Mouse (Mus musculus): ENCODE data around the gene Map3k3. TPM values are rescaled to one million over a fixed set of nuclear protein-coding genes. Genes with fewer than 3 reads are reported as not detected.
"Not testable (repeated sequence)": the region's sequence is repeated elsewhere in the genome, so short reads cannot be mapped to it uniquely, and the experiment has no call there.

The Map3k3 gene
- total and polyA plus RNA-seq, 2 experiments from 2014 or later = 8.5 to 32.9 TPM

DNA sequence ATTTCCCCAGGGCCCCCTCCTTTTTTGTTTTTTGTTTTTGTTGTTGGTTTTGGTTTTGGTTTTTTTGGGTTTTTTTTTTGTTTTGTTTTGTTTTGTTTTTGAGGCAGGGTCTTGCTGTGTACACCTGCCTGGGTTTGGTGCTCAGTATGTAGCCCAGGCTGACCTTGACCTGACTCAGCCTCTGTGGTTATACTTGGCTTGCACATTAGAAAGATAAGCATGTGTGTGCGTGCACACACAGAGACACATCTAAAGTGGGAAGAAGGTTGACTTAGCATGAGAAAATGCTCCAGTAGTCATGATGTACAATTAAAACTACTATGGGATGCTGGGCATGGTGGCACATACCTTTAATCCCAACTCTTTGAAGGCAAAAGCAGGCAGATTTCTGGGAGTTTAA is 23.9 kb upstream of the Map3k3 start:
- no peak for TF ChIP-seq CTCF (IDR thresholded peaks at IDR 0.05; ENCODE audit: low read depth)
- Histone ChIP-seq H3K9me3 (ENCODE audit: low read length) (no peaks in the 10 kb centered on the region), H3K4me1 (ENCODE audit: insufficient read depth) (no peaks in the 10 kb centered on the region), H3K9ac (no peak overlapping the region), H3K36me3 (ENCODE audit: insufficient read depth) (peaks cover 44% of the 10 kb centered on the region), H3K27me3 (ENCODE audit: insufficient read depth, low read length) (no peaks in the 10 kb centered on the region), H3K4me2 (ENCODE audit: low read depth) (no peak overlapping the region), H3K4me3 (ENCODE audit: low read depth, low read length) (no peak overlapping the region), H3K27ac (ENCODE audit: low read depth, low read length) (no peak overlapping the region)
- DNase-seq = no peak
- WGBS = 85% methylated on average over 1 of the region's 1 CpGs
- no peak for ATAC-seq

DNA sequence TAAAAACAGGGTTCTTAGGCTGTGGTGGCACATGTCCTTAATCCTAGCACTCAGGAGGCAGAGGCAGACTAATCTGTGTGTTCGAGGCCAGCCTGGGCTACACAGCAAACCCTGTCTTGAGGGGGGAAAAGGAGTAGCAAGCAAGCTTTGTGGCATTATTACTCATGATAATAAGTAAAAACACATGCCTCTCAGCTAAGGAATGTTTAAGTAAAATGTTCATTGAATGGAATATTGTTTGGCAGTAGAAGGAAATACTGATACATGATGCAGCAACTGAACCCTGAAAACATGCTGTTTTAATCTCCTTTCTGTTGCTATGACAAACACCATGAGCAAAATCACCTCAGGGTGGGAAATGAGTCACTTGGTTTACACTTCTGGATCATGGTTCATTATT is 23.1 kb upstream of the Map3k3 start:
- 94% methylated on average over 1 of the region's 1 CpGs for WGBS
- Histone ChIP-seq H3K27ac (ENCODE audit: low read depth, low read length) (no peak overlapping the region), H3K27me3 (ENCODE audit: insufficient read depth, low read length) (no peaks in the 10 kb centered on the region), H3K9me3 (ENCODE audit: low read length) (no peaks in the 10 kb centered on the region), H3K4me1 (ENCODE audit: insufficient read depth) (no peaks in the 10 kb centered on the region), H3K9ac (no peak overlapping the region), H3K4me2 (ENCODE audit: low read depth) (no peak overlapping the region), H3K36me3 (ENCODE audit: insufficient read depth) (peaks cover 37% of the 10 kb centered on the region), H3K4me3 (ENCODE audit: low read depth, low read length) (no peak overlapping the region)
- ATAC-seq = no peak
- TF ChIP-seq CTCF (IDR thresholded peaks at IDR 0.05; ENCODE audit: low read depth) = no peak
- DNase-seq = no peak

DNA sequence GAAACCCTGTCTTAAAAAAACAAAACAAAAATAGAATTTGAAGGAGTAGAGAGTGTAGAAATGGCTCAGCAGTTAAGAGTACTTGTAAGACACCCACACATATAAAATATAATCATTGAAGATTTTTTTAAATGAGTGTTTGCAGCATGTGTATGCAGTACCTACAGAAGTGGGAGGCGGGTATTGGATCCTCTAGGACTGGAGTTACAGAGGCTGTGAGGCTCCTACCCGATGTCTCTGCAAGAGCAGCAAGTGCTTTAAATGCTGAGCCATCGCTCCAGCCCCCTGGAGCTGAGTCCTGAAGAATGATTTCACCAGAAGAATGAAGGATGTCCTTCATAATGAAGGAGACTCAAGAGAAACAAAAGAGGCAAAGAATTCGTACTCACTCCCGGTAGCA is 20.7 kb upstream of the Map3k3 start:
- Histone ChIP-seq H3K36me3 (ENCODE audit: insufficient read depth) (peaks cover 14% of the 10 kb centered on the region), H3K27me3 (ENCODE audit: insufficient read depth, low read length) (no peaks in the 10 kb centered on the region), H3K9ac (no peak overlapping the region), H3K4me1 (ENCODE audit: insufficient read depth) (no peaks in the 10 kb centered on the region), H3K4me3 (ENCODE audit: low read depth, low read length) (no peak overlapping the region), H3K4me2 (ENCODE audit: low read depth) (no peak overlapping the region), H3K9me3 (ENCODE audit: low read length) (no peaks in the 10 kb centered on the region), H3K27ac (ENCODE audit: low read depth, low read length) (no peak overlapping the region)
- TF ChIP-seq CTCF (IDR thresholded peaks at IDR 0.05; ENCODE audit: low read depth) = no peak
- DNase-seq = no peak
- no peak for ATAC-seq
- WGBS = 80% methylated on average over 5 of the region's 5 CpGs

DNA sequence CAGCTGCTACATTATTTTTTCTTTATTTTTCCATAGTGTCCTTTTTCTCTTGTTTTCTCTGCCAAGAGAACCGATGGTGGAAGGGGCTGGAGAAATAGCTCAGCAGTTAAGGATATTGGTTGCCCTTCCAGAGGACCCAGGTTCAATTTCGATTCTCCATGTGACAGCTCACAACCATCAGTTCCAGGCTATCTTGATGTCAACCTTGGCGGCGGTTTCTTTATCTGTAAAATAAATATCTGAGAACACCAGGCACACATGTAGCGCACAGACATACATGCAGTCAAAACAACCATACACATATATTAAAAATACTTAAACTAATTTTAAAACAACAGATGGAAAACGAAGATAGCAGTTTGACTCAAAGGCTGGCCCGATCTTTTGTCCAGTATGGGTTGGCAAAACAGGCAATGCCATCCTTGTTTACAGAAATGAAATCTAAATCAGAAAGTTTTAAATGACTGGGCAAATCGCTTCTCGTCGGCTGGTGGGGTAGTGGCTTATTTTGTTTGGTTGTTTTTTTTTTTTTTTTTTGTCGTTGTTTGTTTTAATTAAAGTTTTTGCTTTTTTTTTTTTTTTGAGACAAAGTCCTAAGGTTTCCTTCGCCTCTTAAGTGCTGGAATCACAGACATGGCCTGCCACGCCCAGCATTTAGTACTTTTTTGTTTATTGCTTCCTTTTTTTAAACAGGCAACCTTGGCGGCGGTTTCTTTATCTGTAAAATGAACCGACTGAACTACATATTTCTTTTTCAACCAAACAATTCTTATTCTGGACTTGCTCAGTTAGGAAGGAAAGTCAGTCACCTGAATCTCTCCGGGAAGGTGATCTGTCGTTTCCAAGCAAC is 19.1 kb upstream of the Map3k3 start:
- H3K27ac ChIP-seq (ENCODE audit: low read depth, low read length) = peak overlapping the region; percentile 76
- no peak for TF ChIP-seq CTCF (IDR thresholded peaks at IDR 0.05; ENCODE audit: low read depth)

DNA sequence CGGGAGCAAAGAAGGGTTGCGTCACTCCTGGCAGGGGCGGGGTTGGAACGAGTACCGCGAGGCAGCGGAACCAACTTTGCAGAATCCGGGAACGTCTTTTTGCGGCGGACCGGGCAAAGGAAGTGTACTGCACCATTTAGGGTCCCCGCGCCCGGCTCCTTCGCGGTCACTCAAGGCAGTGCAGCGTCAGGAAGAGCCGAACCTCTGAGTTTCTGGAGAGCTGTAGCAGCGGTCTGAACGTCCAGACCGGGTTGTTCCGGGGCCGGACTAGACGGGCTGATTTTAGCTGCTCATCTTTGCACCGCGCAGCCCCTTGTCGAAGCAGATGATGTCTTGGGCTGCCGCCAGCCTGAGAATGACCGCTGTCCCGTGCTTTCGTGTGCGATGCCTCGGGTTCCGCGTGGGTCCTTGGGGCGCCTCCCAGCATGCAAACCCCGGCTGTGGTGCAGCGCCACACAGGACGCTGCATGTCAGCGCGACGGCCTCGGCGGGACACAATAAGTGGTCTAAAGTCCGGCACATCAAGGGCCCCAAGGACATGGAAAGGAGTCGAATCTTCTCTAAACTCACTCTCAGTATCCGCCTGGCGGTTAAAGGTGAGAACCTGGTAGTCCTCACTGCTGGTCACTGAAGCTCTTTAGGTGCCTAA is 18.4 kb upstream of the Map3k3 start, which contains the start of gene Taco1:
Gene Taco1, plus strand, starts transcription at position 139 of the 649 bp plus-strand sequence.
- H3K4me3 ChIP-seq (ENCODE audit: low read depth, low read length) = peak within 1 kb of the TSS; percentile 60
- no peaks in the 10 kb centered on the region for H3K9me3 ChIP-seq (ENCODE audit: low read length)
- DNase-seq (peak; percentile 97), ATAC-seq (peak; percentile 99)
- peak; percentile 65 for TF ChIP-seq CTCF (IDR thresholded peaks at IDR 0.05; ENCODE audit: low read depth)
- H3K36me3 ChIP-seq (ENCODE audit: insufficient read depth) = 0 out of 2 replicates have a peak, but pooled peaks cover 2% of the 10 kb centered on the region
- H3K4me1 ChIP-seq (ENCODE audit: insufficient read depth) = no peaks in the 10 kb centered on the region
- H3K4me2 ChIP-seq (ENCODE audit: low read depth) = peak within 1 kb of the TSS; percentile 94
- WGBS = under 1% methylated on average over 49 of the region's 49 CpGs
- peak within 1 kb of the TSS; percentile 77 for H3K9ac ChIP-seq
- H3K27ac ChIP-seq (ENCODE audit: low read depth, low read length) = peak within 1 kb of the TSS; percentile 76
- H3K27me3 ChIP-seq (ENCODE audit: insufficient read depth, low read length) = no peaks in the 10 kb centered on the region

More for the DNA sequence above, 19.1 kb upstream of the Map3k3 start:
- 0 out of 2 replicates have a peak, but pooled peaks cover 2% of the 10 kb centered on the region for H3K36me3 ChIP-seq (ENCODE audit: insufficient read depth)
- no peaks in the 10 kb centered on the region for H3K27me3 ChIP-seq (ENCODE audit: insufficient read depth, low read length)
- no peak for DNase-seq
- H3K9me3 ChIP-seq (ENCODE audit: low read length) = no peaks in the 10 kb centered on the region
- no peaks in the 10 kb centered on the region for H3K4me1 ChIP-seq (ENCODE audit: insufficient read depth)
- no peak for ATAC-seq
- peak overlapping the region; percentile 60 for H3K4me3 ChIP-seq (ENCODE audit: low read depth, low read length)
- 44% methylated on average over 18 of the region's 18 CpGs for WGBS
- H3K9ac ChIP-seq = peak overlapping the region; percentile 77
- H3K4me2 ChIP-seq (ENCODE audit: low read depth) = peak overlapping the region; percentile 94

DNA sequence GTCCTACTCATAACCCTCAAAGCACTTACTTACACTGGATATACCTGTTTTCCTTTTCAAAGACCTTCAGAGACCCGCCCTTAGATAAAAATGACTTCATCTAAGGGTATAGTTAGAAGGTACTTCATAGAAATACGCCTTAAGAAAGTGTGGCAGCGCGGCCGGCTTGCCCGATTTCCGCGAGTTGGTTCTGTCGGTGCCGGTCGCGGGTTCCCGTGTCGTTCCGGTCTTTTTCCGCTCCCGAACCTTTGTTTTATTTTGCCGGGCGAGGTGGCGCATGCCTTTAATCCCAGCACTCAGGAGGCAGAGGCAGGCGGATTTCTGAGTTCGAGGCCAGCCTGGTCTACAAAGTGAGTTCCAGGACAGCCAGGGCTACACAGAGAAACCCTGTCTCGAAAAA is 17.8 kb upstream of the Map3k3 start:
- DNase-seq = peak; percentile 41
- peak overlapping the region; percentile 76; the same call in 1 of the 2 replicates for H3K27ac ChIP-seq (ENCODE audit: low read depth, low read length)
- H3K4me3 ChIP-seq (ENCODE audit: low read depth, low read length) = peak overlapping the region; percentile 60
- not testable (repeated sequence) for ATAC-seq; H3K36me3 ChIP-seq (ENCODE audit: insufficient read depth); H3K4me1 ChIP-seq (ENCODE audit: insufficient read depth); H3K9me3 ChIP-seq (ENCODE audit: low read length); H3K27me3 ChIP-seq (ENCODE audit: insufficient read depth, low read length)
- peak overlapping the region; percentile 77 for H3K9ac ChIP-seq
- H3K4me2 ChIP-seq (ENCODE audit: low read depth) = peak overlapping the region; percentile 94
- 16% methylated on average over 23 of the region's 23 CpGs for WGBS

DNA sequence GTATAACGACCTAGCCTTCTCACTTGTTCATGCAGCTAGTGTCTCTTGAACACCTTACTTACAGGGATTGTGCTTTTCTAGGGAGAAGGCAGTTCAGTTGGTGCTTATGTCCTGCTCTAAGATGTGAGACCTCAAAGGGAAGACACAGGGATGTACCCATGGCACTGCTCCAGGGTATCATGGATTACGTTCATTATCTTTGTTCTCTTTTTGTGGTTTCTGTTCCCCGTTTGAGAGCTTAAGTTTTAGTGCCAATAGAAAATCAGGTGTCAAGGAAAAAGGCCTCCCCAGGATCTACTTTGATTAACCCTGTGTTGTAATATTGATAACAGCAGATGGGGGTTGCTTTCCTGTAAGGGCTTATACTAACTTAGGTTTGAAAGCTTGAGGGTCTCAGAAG is 10.6 kb upstream of the Map3k3 start:
- Histone ChIP-seq H3K27me3 (ENCODE audit: insufficient read depth, low read length) (no peaks in the 10 kb centered on the region), H3K9me3 (ENCODE audit: low read length) (no peaks in the 10 kb centered on the region), H3K27ac (ENCODE audit: low read depth, low read length) (no peak overlapping the region), H3K9ac (no peak overlapping the region), H3K36me3 (ENCODE audit: insufficient read depth) (peaks cover 24% of the 10 kb centered on the region), H3K4me2 (ENCODE audit: low read depth) (no peak overlapping the region), H3K4me3 (ENCODE audit: low read depth, low read length) (no peak overlapping the region), H3K4me1 (ENCODE audit: insufficient read depth) (no peaks in the 10 kb centered on the region)
- no peak for DNase-seq
- WGBS = 81% methylated on average over 3 of the region's 3 CpGs
- no peak for TF ChIP-seq CTCF (IDR thresholded peaks at IDR 0.05; ENCODE audit: low read depth)
- no peak for ATAC-seq
